Comparison of ENCODE assay signal across 11 mouse cellular contexts in genomic region chr11:77848131-77848530, GRCm38 (mm10). TPM values are rescaled to one million over a fixed set of nuclear protein-coding genes. Genes with fewer than 3 reads are reported as not detected.
DNase-seq lines count a peak whose midpoint lies in the region; ATAC-seq and TF ChIP-seq lines count a peak whose summit lies in the region.
"Had no signal": no experiment of that assay in that cellular context is flagged by ENCODE, and none has a peak within 500 bp of the region (broad histone marks: within the 10 kb centered on the region; RNA-seq: fewer than 3 reads in every experiment).

No protein-coding gene starts in this region.

- no peak for TF ChIP-seq CTCF in midbrain, postnatal 0 days (IDR thresholded peaks at IDR 0.05)

- 37% methylated on average over 5 of the region's 5 CpGs for WGBS in intestine, embryonic 15.5 days
- 35% methylated on average over 5 of the region's 5 CpGs for WGBS in intestine, embryonic 16.5 days
- WGBS in hindbrain, embryonic 12.5 days = 45% methylated on average over 5 of the region's 5 CpGs
- 28% methylated on average over 5 of the region's 5 CpGs for WGBS in midbrain, postnatal 0 days

- DNase-seq in brain, adult 2 months (ENCODE audit: low read depth, low spot score) = peak; percentile 55
- DNase-seq in midbrain, postnatal 0 days (ENCODE audit: low spot score) = no peak
- no peak for DNase-seq in left cerebral cortex, postnatal 25 days (ENCODE audit: low spot score in 2 of 2)
- DNase-seq in adrenal gland, postnatal 4 days (ENCODE audit: low spot score in 2 of 2) = no peak
- DNase-seq in heart, postnatal 25 days (ENCODE audit: low spot score) = no peak
- DNase-seq: cerebellum, postnatal 10 days had no signal

- H3K4me1 ChIP-seq in intestine, embryonic 15.5 days (replicated peaks) = peaks cover 16% of the 10 kb centered on the region
- H3K4me1 ChIP-seq in intestine, embryonic 16.5 days (ENCODE audit: control insufficient read depth, insufficient read depth, low read length) = peaks cover 11% of the 10 kb centered on the region
- peaks cover 59% of the 10 kb centered on the region for H3K4me1 ChIP-seq in hindbrain, embryonic 12.5 days
- peaks cover 22% of the 10 kb centered on the region; the same call in 1 of the 2 replicates for H3K4me1 ChIP-seq in midbrain, postnatal 0 days (ENCODE audit: insufficient read depth, low read length)
- H3K4me1 ChIP-seq: liver, embryonic 15.5 days had no signal

- no peak overlapping the region for H3K4me2 ChIP-seq in intestine, embryonic 15.5 days (replicated peaks)
- no peak overlapping the region for H3K4me2 ChIP-seq in intestine, embryonic 16.5 days (ENCODE audit: low read depth, low read length)
- H3K4me2 ChIP-seq in hindbrain, embryonic 12.5 days (replicated peaks) = no peak overlapping the region
- no peak overlapping the region for H3K4me2 ChIP-seq in midbrain, postnatal 0 days (ENCODE audit: low read depth, low read length, poor library complexity, severe bottlenecking)
- H3K4me2 ChIP-seq: liver, embryonic 15.5 days had no signal

- H3K27ac ChIP-seq in intestine, embryonic 15.5 days = no peak overlapping the region
- H3K27ac ChIP-seq in intestine, embryonic 16.5 days (ENCODE audit: low read length) = no peak overlapping the region
- H3K27ac ChIP-seq in hindbrain, embryonic 12.5 days = peak overlapping the region; percentile 52
- H3K27ac ChIP-seq in midbrain, postnatal 0 days (ENCODE audit: low read depth, low read length) = peak overlapping the region; percentile 44
- H3K27ac ChIP-seq: limb, embryonic 10.5 days; liver, embryonic 15.5 days had no signal

- intact Hi-C loops in left cerebral cortex, postnatal 25 days (cut with DNase I) = no loop called here
- intact Hi-C loops in heart, postnatal 25 days (cut with DNase I) = no loop called here

- H3K4me3 ChIP-seq in intestine, embryonic 15.5 days (replicated peaks) = no peak overlapping the region
- no peak overlapping the region for H3K4me3 ChIP-seq in intestine, embryonic 16.5 days (ENCODE audit: low read length)
- H3K4me3 ChIP-seq in hindbrain, embryonic 12.5 days = no peak overlapping the region
- no peak overlapping the region for H3K4me3 ChIP-seq in midbrain, postnatal 0 days (ENCODE audit: low read depth, low read length)
- H3K4me3 ChIP-seq: limb, embryonic 10.5 days; liver, embryonic 15.5 days had no signal

- H3K27me3 ChIP-seq in intestine, embryonic 15.5 days (replicated peaks) = no peaks in the 10 kb centered on the region
- H3K27me3 ChIP-seq in intestine, embryonic 16.5 days (replicated peaks; ENCODE audit: control insufficient read depth, insufficient read depth, low read length) = no peaks in the 10 kb centered on the region
- peaks cover 22% of the 10 kb centered on the region; the same call in 1 of the 2 replicates for H3K27me3 ChIP-seq in hindbrain, embryonic 12.5 days
- H3K27me3 ChIP-seq in midbrain, postnatal 0 days (ENCODE audit: insufficient read depth, low read length) = no peaks in the 10 kb centered on the region
- H3K27me3 ChIP-seq: liver, embryonic 15.5 days had no signal

- H3K36me3 ChIP-seq in intestine, embryonic 15.5 days = peaks cover 22% of the 10 kb centered on the region
- H3K36me3 ChIP-seq in intestine, embryonic 16.5 days (ENCODE audit: control insufficient read depth, insufficient read depth, low read length) = peaks cover 16% of the 10 kb centered on the region
- H3K36me3 ChIP-seq in hindbrain, embryonic 12.5 days = peaks cover 65% of the 10 kb centered on the region
- peaks cover 61% of the 10 kb centered on the region for H3K36me3 ChIP-seq in midbrain, postnatal 0 days (ENCODE audit: insufficient read depth, low read length)

- ATAC-seq in intestine, embryonic 15.5 days = peak; percentile 27; the same call in 1 of the 2 replicates
- ATAC-seq in intestine, embryonic 16.5 days = no peak
- no peak for ATAC-seq in hindbrain, embryonic 12.5 days (ENCODE audit: low FRiP score)
- no peak for ATAC-seq in midbrain, postnatal 0 days (ENCODE audit: low FRiP score)

- H3K9me3 ChIP-seq in intestine, embryonic 15.5 days = no peaks in the 10 kb centered on the region
- H3K9me3 ChIP-seq in intestine, embryonic 16.5 days (ENCODE audit: control insufficient read depth, low read length) = no peaks in the 10 kb centered on the region
- H3K9me3 ChIP-seq in hindbrain, embryonic 12.5 days (replicated peaks) = no peaks in the 10 kb centered on the region
- no peaks in the 10 kb centered on the region for H3K9me3 ChIP-seq in midbrain, postnatal 0 days (ENCODE audit: low read length)
- H3K9me3 ChIP-seq: limb, embryonic 10.5 days; liver, embryonic 15.5 days had no signal

- H3K9ac ChIP-seq in intestine, embryonic 15.5 days = no peak overlapping the region
- H3K9ac ChIP-seq in intestine, embryonic 16.5 days (ENCODE audit: low read depth, low read length) = no peak overlapping the region
- 0 out of 2 replicates have a peak overlapping the region, but pooled peaks have one; percentile 0 for H3K9ac ChIP-seq in hindbrain, embryonic 12.5 days
- 0 out of 2 replicates have a peak overlapping the region, but pooled peaks have one; percentile 14 for H3K9ac ChIP-seq in midbrain, postnatal 0 days (replicated peaks; ENCODE audit: low read length, poor library complexity, severe bottlenecking)
- H3K9ac ChIP-seq: liver, embryonic 15.5 days had no signal

RNA-seq across cellular contexts. Expression of gene Pipox, which starts 45.8 kb away (rescaled TPM):
- 29.8 and 36.1 TPM in 2 replicates for polyA plus RNA-seq in intestine, embryonic 15.5 days (2015; fragmentation: Nextera tagmentation; extraction: Ambion mirVana)
- polyA plus RNA-seq in intestine, embryonic 16.5 days (2015; fragmentation: Nextera tagmentation; extraction: Ambion mirVana) = 55.9 and 65.6 TPM in 2 replicates
- polyA plus RNA-seq in hindbrain, embryonic 12.5 days (2016; fragmentation: Nextera tagmentation; extraction: Ambion mirVana) = 5.0 and 7.1 TPM in 2 replicates
- total RNA-seq in midbrain, postnatal 0 days (2014; rRNA removed) = 3.4 and 3.6 TPM in 2 replicates
- polyA plus RNA-seq in midbrain, postnatal 0 days (2015; fragmentation: Nextera tagmentation; extraction: Ambion mirVana) = 3.8 and 5.1 TPM in 2 replicates
- total RNA-seq in left cerebral cortex, postnatal 25 days (2021) = under 1 TPM; 0.69 to 0.96 TPM
- 10 to 100 TPM in 1 of 2 experiments, 1 to 10 TPM in 1; 9.1 to 16.9 TPM for total RNA-seq in adrenal gland, postnatal 4 days (2021)
- 1 to 10 TPM in 1 of 2 experiments, under 1 TPM in 1; 0.52 to 1.3 TPM for total RNA-seq in heart, postnatal 25 days (2021)

Comparison
In these comparisons a context has a peak if more than half of its experiments do, and no peak if none do; other contexts are left out.
1. H3K27ac ChIP-seq: peak in hindbrain, embryonic 12.5 days (single experiment) and midbrain, postnatal 0 days (single experiment); none in intestine, embryonic 15.5 days (single experiment) and intestine, embryonic 16.5 days (single experiment).
2. H3K9ac ChIP-seq: peak in hindbrain, embryonic 12.5 days (single experiment) and midbrain, postnatal 0 days (single experiment); none in intestine, embryonic 15.5 days (single experiment) and intestine, embryonic 16.5 days (single experiment).